Mouse (Mus musculus) kidney, embryonic 15.5 days (tissue): ENCODE data around the gene Cux1. TPM values are rescaled to one million over a fixed set of nuclear protein-coding genes. Genes with fewer than 3 reads are reported as not detected.

Experiments used
- ATAC-seq: fragments of 200-750 bp; cut with Nextera tagmentation; replicated peaks from 2 replicates; pipeline ENCODE4 v1.8.0; 2017; ENCODE audit warnings: moderate TSS enrichment; ENCODE audit not compliant: low FRiP score
- H3K27ac ChIP-seq: fragments of 300-500 bp; sonication (generic); 2 replicates; pipeline ENCODE4 v1.5.1; 2015; ENCODE audit warnings: mild to moderate bottlenecking, inconsistent platforms
- H3K27me3 ChIP-seq: fragments of 300-500 bp; sonication (generic); 2 replicates; pipeline ENCODE4 v1.6.1; 2015; ENCODE audit warnings: inconsistent platforms
- H3K36me3 ChIP-seq: fragments of 300-500 bp; sonication (generic); 2 replicates; pipeline ENCODE4 v1.6.1; 2015; ENCODE audit warnings: inconsistent platforms
- H3K4me1 ChIP-seq: fragments of 300-500 bp; sonication (generic); 2 replicates; pipeline ENCODE4 v1.6.1; 2015; ENCODE audit warnings: inconsistent platforms
- H3K4me2 ChIP-seq: fragments of 300-500 bp; sonication (generic); 2 replicates; pipeline ENCODE4 v1.6.1; 2015; ENCODE audit warnings: moderate library complexity, mild to moderate bottlenecking, inconsistent platforms
- H3K4me3 ChIP-seq: fragments of 300-500 bp; sonication (generic); replicated peaks from 2 replicates; pipeline ENCODE4 v1.5.1; 2015; ENCODE audit warnings: mild to moderate bottlenecking, inconsistent platforms
- H3K9ac ChIP-seq: fragments of 300-500 bp; sonication (generic); 2 replicates; pipeline ENCODE4 v1.6.1; 2015; ENCODE audit warnings: mild to moderate bottlenecking, inconsistent platforms
- H3K9me3 ChIP-seq: fragments of 300-500 bp; sonication (generic); replicated peaks from 2 replicates; pipeline ENCODE4 v1.6.1; 2016; ENCODE audit warnings: inconsistent platforms
- WGBS: fragments of 180-500 bp; shearing (Covaris S2); methylation state at CpG from one replicate; pipeline ENCODE4 v1.1.7; 2015; ENCODE audit warnings: mixed read lengths; 5-methylcytosine and 5-hydroxymethylcytosine counted together
- polyA plus RNA-seq: library from polyadenylated mRNA; unstranded; fragments of >200 nt; fragmentation: Nextera tagmentation; extraction: Ambion mirVana; gene quantifications from 2 replicates; pipeline ENCODE4 v1.2.1, GENCODE M21; 2015

Gene Cux1
- polyA plus RNA-seq, 1 experiment from 2014 or later, result 110 TPM

DNA sequence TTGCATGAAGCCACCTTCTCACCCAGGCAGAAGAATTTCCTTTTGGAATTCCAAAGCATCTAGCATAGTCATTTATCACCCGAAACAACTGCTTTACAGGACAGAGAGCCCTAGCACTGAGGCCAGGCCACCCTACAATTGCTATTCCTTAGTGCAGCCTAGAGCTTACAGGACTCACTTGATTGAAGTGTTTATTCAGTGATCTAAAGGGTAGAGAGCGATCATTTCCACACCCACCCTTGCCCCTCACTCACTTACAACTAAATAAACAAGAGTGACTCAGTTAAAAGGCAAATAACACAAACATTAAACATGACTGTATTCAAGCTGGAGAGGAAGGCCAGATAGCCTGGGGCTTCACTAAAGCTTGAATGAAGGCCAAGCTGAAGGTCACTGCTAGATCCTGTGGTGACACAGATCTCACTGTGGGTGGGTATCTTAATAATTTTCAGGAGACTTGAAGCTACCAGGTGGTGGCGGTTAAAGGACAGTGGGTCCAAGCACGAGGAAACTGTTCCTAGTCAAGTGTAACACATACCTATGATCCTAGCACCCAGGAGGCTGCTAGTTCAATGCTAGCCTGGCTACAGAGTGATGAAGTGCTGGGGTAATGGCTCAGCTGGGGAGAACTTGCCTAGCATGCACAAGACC lies 140.0 kb downstream of the Cux1 start:
- 42% methylated on average over 4 of the region's 4 CpGs for WGBS
- H3K27ac ChIP-seq, result peak overlapping the region; percentile 82
- H3K4me3 ChIP-seq, result no peak overlapping the region
- no peaks in the 10 kb centered on the region for H3K27me3 ChIP-seq
- peak overlapping the region; percentile 8; the same call in 1 of the 2 replicates for H3K4me2 ChIP-seq
- no peak overlapping the region for H3K9ac ChIP-seq
- H3K4me1 ChIP-seq, result peaks cover 46% of the 10 kb centered on the region
- ATAC-seq, result no peak
- no peaks in the 10 kb centered on the region for H3K9me3 ChIP-seq
- H3K36me3 ChIP-seq, result no peaks in the 10 kb centered on the region

DNA sequence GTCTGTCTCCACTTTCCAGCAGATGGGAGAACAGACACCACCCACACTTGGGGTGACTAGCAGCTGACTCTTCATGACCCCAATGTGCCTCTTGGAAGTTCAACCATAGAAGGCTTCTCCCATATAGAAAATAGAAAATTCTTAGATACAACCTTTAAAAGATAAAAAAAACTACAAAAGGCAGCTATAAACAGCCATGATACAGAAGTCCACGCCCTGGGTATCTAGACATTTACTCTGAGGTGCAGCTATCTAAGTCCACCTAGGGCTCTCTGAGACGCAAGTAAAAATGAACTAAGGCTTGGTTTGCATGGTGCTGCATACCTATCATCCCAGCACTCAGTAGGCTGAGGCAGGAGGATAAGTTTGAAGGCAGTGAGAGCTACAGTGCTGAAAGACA lies 144.3 kb downstream of the Cux1 start:
- no peak for ATAC-seq
- Histone ChIP-seq H3K9me3 (no peaks in the 10 kb centered on the region), H3K27me3 (no peaks in the 10 kb centered on the region), H3K4me2 (no peak overlapping the region), H3K9ac (no peak overlapping the region), H3K4me3 (no peak overlapping the region), H3K27ac (no peak overlapping the region), H3K4me1 (peaks cover 22% of the 10 kb centered on the region), H3K36me3 (no peaks in the 10 kb centered on the region)
- WGBS, result 90% methylated on average over 2 of the region's 2 CpGs

DNA sequence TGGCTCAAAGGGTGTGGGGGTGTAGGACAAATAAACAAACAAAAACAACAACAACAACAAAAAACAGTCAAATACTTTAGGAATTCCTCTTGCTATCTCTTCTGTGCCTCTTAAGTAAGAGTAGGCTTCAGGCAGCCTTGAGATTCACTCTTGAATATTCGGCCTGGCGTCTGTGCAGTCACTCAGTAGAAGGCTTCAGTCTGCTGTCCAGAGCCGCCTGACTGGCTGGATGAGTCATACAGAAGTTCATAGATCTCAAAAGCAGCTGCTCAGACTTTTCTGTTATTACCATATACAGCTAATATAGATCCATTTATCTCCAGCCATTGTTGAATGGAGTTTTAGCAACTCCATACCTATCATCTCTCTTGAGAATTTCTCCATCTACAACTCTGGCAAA lies 145.4 kb downstream of the Cux1 start:
- H3K4me1 ChIP-seq, result peaks cover 11% of the 10 kb centered on the region
- H3K4me2 ChIP-seq, result no peak overlapping the region
- 84% methylated on average over 3 of the region's 3 CpGs for WGBS
- no peak overlapping the region for H3K9ac ChIP-seq
- no peak overlapping the region for H3K4me3 ChIP-seq
- no peaks in the 10 kb centered on the region for H3K36me3 ChIP-seq
- H3K27ac ChIP-seq, result no peak overlapping the region
- no peaks in the 10 kb centered on the region for H3K9me3 ChIP-seq
- H3K27me3 ChIP-seq, result no peaks in the 10 kb centered on the region
- no peak for ATAC-seq

DNA sequence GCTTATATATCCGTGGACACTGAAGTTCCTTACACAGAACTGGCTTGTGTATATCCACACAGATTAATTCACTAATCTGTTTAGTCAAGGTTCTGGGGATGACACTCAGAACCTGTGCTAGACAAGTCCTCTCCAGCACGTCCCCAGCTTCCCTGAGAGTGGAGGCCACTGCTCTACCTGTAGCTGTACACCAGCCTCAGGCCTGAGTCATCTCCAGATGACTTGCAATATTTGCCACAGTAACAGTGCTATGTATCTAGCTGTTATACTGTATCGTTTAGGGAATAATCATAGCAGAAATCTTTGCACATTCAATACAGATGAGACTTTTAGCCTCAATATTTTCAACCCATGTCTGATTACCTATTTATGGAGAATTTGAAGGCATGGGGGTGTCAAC lies 146.0 kb downstream of the Cux1 start:
- H3K4me1 ChIP-seq, result peaks cover 5% of the 10 kb centered on the region
- 93% methylated on average over 3 of the region's 3 CpGs for WGBS
- H3K9ac ChIP-seq, result no peak overlapping the region
- H3K27me3 ChIP-seq, result no peaks in the 10 kb centered on the region
- no peak overlapping the region for H3K4me3 ChIP-seq
- H3K27ac ChIP-seq, result no peak overlapping the region
- no peak for ATAC-seq
- no peaks in the 10 kb centered on the region for H3K9me3 ChIP-seq
- H3K4me2 ChIP-seq, result no peak overlapping the region
- no peaks in the 10 kb centered on the region for H3K36me3 ChIP-seq

DNA sequence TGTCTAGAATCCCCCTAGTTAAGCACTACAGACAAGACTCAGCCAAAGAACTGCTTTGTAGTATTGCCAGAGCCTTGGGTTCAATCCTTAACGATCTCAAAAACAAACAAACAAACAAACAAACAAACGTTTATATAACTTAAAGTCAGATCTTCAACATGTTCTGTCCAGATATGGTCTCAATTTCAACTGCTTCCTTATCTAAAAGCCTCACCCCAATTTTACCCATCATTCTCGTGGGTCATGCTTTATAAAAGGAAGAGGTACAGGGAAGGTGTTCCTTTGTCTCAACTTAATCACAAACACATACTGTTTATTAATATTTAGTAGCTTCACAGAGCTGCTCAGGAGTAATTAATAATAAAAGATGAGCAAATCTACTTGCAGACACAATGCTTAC lies 146.9 kb downstream of the Cux1 start:
- no peaks in the 10 kb centered on the region for H3K27me3 ChIP-seq
- H3K9me3 ChIP-seq, result no peaks in the 10 kb centered on the region
- H3K27ac ChIP-seq, result no peak overlapping the region
- peaks cover 6% of the 10 kb centered on the region; the same call in 1 of the 2 replicates for H3K4me1 ChIP-seq
- no peak overlapping the region for H3K9ac ChIP-seq
- no peak overlapping the region for H3K4me3 ChIP-seq
- ATAC-seq, result no peak
- no peaks in the 10 kb centered on the region for H3K36me3 ChIP-seq
- 82% methylated on average over 3 of the region's 3 CpGs for WGBS
- H3K4me2 ChIP-seq, result no peak overlapping the region

DNA sequence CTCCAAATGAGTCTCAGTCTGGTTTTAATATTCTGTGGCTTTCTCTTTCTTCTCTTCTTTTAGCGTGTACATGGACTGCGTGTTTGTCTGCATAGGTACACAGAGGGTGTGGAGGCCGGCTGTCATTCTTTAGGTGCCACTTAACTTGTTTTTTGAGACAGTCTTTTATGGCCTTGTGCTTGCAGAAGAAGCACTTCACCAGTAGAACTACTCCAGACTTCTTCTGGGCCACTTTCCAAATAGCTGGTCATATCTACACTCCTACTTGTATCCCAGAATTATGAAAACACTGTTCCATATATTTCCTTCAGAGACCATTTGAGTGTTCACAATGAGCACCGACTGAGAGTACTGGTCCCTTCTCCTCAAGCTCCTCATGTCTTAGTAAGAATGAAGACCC lies 149.4 kb downstream of the Cux1 start:
- no peak overlapping the region for H3K4me3 ChIP-seq
- no peak for ATAC-seq
- H3K4me1 ChIP-seq, result peaks cover 15% of the 10 kb centered on the region; the same call in 1 of the 2 replicates
- 73% methylated on average over 4 of the region's 4 CpGs for WGBS
- H3K36me3 ChIP-seq, result no peaks in the 10 kb centered on the region
- H3K9ac ChIP-seq, result no peak overlapping the region
- no peak overlapping the region for H3K27ac ChIP-seq
- H3K4me2 ChIP-seq, result no peak overlapping the region
- H3K27me3 ChIP-seq, result no peaks in the 10 kb centered on the region
- H3K9me3 ChIP-seq, result no peaks in the 10 kb centered on the region

DNA sequence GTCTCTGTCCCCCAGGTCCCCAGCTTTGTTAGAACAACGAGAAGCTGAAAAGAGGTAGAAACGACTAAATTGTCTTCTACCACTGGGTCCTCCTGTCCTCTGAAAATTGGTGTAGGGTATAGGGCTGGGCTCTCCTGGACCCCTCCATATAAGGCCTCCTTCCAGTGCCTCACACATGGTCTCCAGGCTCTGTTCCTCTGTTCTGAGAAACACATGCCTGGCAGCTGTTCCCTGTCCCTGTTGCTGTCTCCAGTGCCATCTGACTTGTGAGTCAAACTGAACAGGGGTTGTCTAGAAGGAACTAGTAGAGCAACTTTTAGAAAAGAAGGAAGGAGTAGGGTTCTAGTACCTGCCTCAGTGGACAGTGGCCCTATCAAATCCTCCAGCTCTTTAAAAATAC lies 152.8 kb downstream of the Cux1 start:
- no peaks in the 10 kb centered on the region for H3K9me3 ChIP-seq
- H3K27me3 ChIP-seq, result no peaks in the 10 kb centered on the region
- no peak overlapping the region for H3K9ac ChIP-seq
- H3K27ac ChIP-seq, result no peak overlapping the region
- H3K4me2 ChIP-seq, result no peak overlapping the region
- ATAC-seq, result no peak
- H3K36me3 ChIP-seq, result no peaks in the 10 kb centered on the region
- no peak overlapping the region for H3K4me3 ChIP-seq
- peaks cover 31% of the 10 kb centered on the region for H3K4me1 ChIP-seq
- WGBS, result 87% methylated on average over 2 of the region's 2 CpGs

DNA sequence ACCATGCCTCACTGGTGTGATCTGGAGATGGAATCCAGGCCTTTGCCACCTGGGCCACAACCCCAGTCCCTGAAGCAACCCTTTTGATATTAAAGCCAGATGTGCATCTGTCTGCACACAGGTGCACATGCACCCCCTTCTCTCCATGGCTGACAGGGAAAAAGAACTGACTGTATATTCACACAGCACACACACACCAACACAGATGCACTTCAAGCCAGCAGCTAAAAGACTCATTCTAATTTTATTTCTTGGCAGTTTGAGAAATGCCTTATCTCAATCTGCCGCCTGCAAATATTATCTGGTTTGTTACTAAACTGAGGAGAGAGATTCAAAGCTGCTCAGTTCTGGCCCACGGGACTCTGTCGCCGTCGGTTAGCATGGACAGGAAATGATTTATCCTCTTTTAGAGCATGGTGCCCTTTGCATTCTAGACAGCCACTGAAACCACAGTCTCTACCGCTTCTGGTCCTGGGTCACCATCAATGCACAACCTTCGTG lies 156.6 kb downstream of the Cux1 start:
- H3K27ac ChIP-seq, result no peak overlapping the region
- peaks cover 7% of the 10 kb centered on the region for H3K9me3 ChIP-seq
- H3K9ac ChIP-seq, result no peak overlapping the region
- ATAC-seq, result no peak
- H3K4me1 ChIP-seq, result peaks cover 47% of the 10 kb centered on the region
- H3K36me3 ChIP-seq, result peaks cover 19% of the 10 kb centered on the region
- H3K4me2 ChIP-seq, result no peak overlapping the region
- 40% methylated on average over 7 of the region's 7 CpGs for WGBS
- H3K27me3 ChIP-seq, result no peaks in the 10 kb centered on the region
- H3K4me3 ChIP-seq, result no peak overlapping the region

DNA sequence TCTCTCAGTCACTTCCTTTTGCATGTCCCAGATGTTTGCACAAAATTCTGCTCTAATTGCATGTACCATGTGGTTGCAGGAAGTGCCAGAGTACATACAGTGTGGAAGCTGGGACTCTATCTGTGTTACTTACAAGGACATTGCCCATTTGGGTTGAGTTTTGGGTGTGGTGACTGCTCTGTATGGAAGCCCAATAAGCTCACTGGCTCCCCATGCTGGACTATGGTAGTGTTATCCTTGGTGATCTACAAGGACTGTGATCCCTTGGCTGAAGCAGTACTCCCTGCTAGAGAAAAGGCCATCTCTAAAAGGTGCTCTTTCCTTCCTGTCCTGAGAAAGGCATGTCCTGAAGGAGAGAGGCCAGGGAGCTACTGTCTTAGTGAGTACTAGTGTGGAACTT lies 160.9 kb downstream of the Cux1 start:
- Histone ChIP-seq H3K27me3 (no peaks in the 10 kb centered on the region), H3K4me1 (peaks cover 53% of the 10 kb centered on the region), H3K9me3 (peaks cover 7% of the 10 kb centered on the region), H3K36me3 (peaks cover 19% of the 10 kb centered on the region), H3K4me3 (no peak overlapping the region), H3K27ac (no peak overlapping the region), H3K4me2 (no peak overlapping the region), H3K9ac (no peak overlapping the region)
- no peak for ATAC-seq

DNA sequence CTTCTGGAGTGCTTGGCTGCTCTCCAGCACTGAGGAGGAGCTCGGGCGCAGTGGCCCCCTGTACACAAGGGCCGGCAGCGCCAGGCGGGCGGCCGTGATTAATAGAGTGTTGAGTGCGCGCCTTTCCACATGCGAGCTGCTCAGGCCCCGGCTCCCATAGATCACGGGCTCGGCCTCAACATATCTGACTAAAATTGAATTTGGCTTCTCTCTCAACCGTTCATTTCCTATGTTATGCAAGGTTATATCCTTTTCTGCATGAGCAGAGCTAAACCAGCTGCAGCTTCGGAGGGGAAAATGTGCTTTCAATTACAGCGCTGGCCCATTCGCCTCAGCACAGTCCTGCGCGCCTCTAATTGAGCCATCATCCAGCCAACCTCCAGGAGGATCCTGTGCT lies 163.7 kb downstream of the Cux1 start:
- no peak overlapping the region for H3K9ac ChIP-seq
- H3K4me2 ChIP-seq, result peak overlapping the region; percentile 37
- H3K27me3 ChIP-seq, result no peaks in the 10 kb centered on the region
- H3K9me3 ChIP-seq, result peaks cover 7% of the 10 kb centered on the region
- H3K4me1 ChIP-seq, result peaks cover 28% of the 10 kb centered on the region
- peaks cover 19% of the 10 kb centered on the region for H3K36me3 ChIP-seq
- peak overlapping the region; percentile 80 for H3K27ac ChIP-seq
- H3K4me3 ChIP-seq, result 0 out of 2 replicates have a peak overlapping the region, but pooled peaks have one; percentile 5
- ATAC-seq, result peak; percentile 93
- WGBS, result 15% methylated on average over 19 of the region's 19 CpGs

DNA sequence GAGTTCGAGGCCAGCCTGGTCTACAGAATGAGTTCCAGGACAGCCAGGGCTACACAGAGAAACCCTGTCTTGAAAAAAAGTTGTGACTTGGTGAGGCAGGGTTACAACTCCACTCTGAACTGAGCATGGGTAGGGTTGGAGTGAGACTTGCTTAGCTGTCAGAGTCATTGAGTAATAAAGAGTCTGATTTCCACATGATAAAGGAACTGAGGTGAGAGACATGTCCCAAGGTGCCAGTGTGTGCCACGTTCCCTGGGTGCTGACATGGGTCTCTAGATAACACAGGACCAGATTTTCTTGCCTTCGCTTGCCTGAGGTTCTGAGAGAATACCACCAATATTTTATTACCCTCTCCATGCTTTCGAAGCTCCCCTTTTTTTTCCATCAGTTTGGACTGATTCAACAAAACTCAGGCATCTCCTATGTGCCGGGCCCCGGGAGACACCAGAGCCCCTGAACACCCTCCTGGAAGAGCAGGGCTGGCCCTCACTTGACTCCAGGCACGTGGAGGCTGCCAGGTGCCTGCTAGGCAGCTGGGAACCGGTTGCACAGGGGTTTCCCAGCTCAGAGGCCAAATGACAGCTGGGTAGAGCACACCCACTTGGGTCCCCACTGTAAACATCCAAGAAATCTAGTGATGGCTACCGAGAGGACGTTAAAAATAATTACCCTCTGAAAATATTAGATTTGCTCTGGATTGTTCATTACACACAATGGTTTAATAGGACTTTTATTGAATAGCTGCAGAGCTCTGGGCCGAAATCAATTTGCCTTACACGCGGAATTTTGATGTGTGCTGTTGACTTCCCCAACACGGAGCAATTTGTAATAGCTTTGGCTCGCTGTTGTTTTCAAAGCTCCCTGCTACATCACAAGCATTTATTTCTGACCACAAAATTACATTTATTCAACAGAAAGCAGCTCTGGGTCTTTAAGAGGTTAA lies 164.4 kb downstream of the Cux1 start:
- Histone ChIP-seq H3K27me3 (no peaks in the 10 kb centered on the region), H3K4me3 (0 out of 2 replicates have a peak overlapping the region, but pooled peaks have one; percentile 5), H3K36me3 (peaks cover 16% of the 10 kb centered on the region), H3K9ac (no peak overlapping the region), H3K9me3 (peaks cover 5% of the 10 kb centered on the region), H3K27ac (peak overlapping the region; percentile 80), H3K4me2 (peak overlapping the region; percentile 37), H3K4me1 (peaks cover 24% of the 10 kb centered on the region)
- ATAC-seq, result 0 out of 2 replicates have a peak, but pooled peaks have one; percentile 50
- 54% methylated on average over 15 of the region's 15 CpGs for WGBS

DNA sequence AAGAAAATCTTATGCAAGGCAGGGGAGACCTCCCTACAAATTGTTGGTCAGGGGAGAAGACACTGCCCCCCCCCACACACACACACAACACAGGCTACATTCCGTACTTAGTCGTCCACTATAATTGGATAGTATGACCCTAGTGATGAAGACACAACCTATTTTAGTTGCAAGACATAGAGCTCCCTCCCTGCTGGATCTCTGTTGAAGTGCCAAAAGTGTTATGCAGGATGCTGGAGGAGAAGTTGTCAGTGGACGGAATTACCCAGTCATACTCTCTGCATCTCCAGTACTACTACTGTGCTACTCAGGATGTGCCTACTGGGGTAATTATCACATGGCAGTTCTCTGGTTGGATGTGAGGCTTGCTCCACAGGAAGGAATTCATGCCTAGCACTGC lies 168.6 kb downstream of the Cux1 start:
- no peak overlapping the region for H3K27ac ChIP-seq
- ATAC-seq, result no peak

More for the DNA sequence above, 168.6 kb downstream of the Cux1 start:
- Histone ChIP-seq H3K4me2 (no peak overlapping the region), H3K9me3 (no peaks in the 10 kb centered on the region), H3K27me3 (no peaks in the 10 kb centered on the region), H3K4me3 (no peak overlapping the region), H3K4me1 (peaks cover 31% of the 10 kb centered on the region), H3K9ac (no peak overlapping the region), H3K36me3 (no peaks in the 10 kb centered on the region)
- 93% methylated on average over 3 of the region's 3 CpGs for WGBS
